Mouse (Mus musculus) CH12.LX (cell line): ENCODE results near the gene Rasgrf2.

Source experiments
- CHD1 ChIP-seq: IDR thresholded peaks from 2 replicates; pipeline ENCODE4 v1.6.1; 2012; ENCODE audit warnings: low read depth, low read length, improper control_type of control experiment, inconsistent platforms
- CHD2 ChIP-seq: IDR thresholded peaks from 2 replicates; pipeline ENCODE4 v1.6.1; 2011; ENCODE audit warnings: low read length, improper control_type of control experiment
- CTCF ChIP-seq, 2 experiments: IDR thresholded peaks in 1 of 2; conservative IDR thresholded peaks in 1 of 2; 2 replicates each; pipeline ENCODE4 v1.5.1; 2011 to 2012; ENCODE audit warnings: low read depth in 2 of 2, low read length in 2 of 2, improper control_type of control experiment in 1 of 2, inconsistent platforms in 1 of 2, mild to moderate bottlenecking in 1 of 2, moderate library complexity in 1 of 2
- ELF1 ChIP-seq: IDR thresholded peaks from 2 replicates; pipeline ENCODE4 v1.6.1; 2014; ENCODE audit warnings: low read depth, mild to moderate bottlenecking, inconsistent platforms, low read length, improper control_type of control experiment
- EP300 ChIP-seq: IDR thresholded peaks from 2 replicates; pipeline ENCODE4 v1.6.1; 2011; ENCODE audit warnings: low read length, improper control_type of control experiment
- MAX ChIP-seq: IDR thresholded peaks from 2 replicates; pipeline ENCODE4 v1.6.1; 2011; ENCODE audit warnings: low read length, improper control_type of control experiment
- MEF2A ChIP-seq: IDR thresholded peaks from 2 replicates; pipeline ENCODE4 v1.6.1; 2014; ENCODE audit warnings: low read depth, mild to moderate bottlenecking, inconsistent platforms, low read length, improper control_type of control experiment, borderline replicate concordance
- MYC ChIP-seq: IDR thresholded peaks from 2 replicates; pipeline ENCODE4 v1.6.1; 2011; ENCODE audit warnings: low read depth, mild to moderate bottlenecking, improper control_type of control experiment, low read length
- PAX5 ChIP-seq: IDR thresholded peaks from 2 replicates; pipeline ENCODE4 v1.6.1; 2012; ENCODE audit warnings: low read length, inconsistent platforms, mixed read lengths
- POLR2A ChIP-seq: IDR thresholded peaks from 2 replicates; pipeline ENCODE4 v1.6.1; 2011; ENCODE audit warnings: low read depth, mild to moderate bottlenecking, improper control_type of control experiment, low read length
- POLR2AphosphoS2 ChIP-seq: IDR thresholded peaks from 2 replicates; pipeline ENCODE4 v1.6.1; 2011; ENCODE audit warnings: low read depth, low read length, improper control_type of control experiment
- ZC3H11A ChIP-seq: IDR thresholded peaks from 2 replicates; pipeline ENCODE4 v1.6.1; 2012; ENCODE audit warnings: low read depth, mild to moderate bottlenecking, inconsistent platforms, low read length, improper control_type of control experiment
- ZKSCAN1 ChIP-seq: IDR thresholded peaks from 2 replicates; pipeline ENCODE4 v1.6.1; 2012; ENCODE audit warnings: low read depth, inconsistent platforms, low read length, improper control_type of control experiment, borderline replicate concordance

DNA sequence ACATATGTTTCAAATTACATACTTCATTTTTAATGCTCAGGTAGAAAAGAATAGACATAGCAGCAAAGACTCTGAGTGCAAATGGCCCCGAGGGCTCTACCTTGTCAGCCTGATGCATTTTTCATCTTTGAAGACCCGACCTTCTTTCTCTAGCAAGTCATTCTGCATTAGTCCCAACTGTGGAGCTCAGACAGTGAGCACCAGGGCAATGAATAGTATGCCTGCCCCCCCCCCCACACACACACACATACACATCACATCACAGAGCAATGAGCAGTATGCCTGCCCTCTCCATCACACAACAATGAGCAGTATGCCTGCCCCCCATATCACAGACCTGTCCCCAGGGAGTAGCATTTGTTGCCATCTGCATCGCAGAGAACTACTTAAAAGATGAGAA is 80.2 kb downstream of the Rasgrf2 start:
- TF ChIP-seq POLR2A (no peak), ZC3H11A (no peak), MAX (no peak), CTCF (conservative IDR thresholded peaks at IDR 0.05 in 1 of 2, IDR thresholded peaks at IDR 0.05 in 1 of 2; ENCODE audit: low read depth in 2 of 2, low read length in 2 of 2) (no peak), CHD1 (no peak), MYC (no peak), POLR2AphosphoS2 (no peak), MEF2A (no peak), CHD2 (no peak), ELF1 (no peak), EP300 (no peak), ZKSCAN1 (no peak), PAX5 (no peak)
